Mouse (Mus musculus) spleen, adult 2 months (tissue): ENCODE measurements around the gene Hoxc11. TPM values are rescaled to one million over a fixed set of nuclear protein-coding genes. Genes with fewer than 3 reads are reported as not detected.

ENCODE experiments used
- DNase-seq, 2 experiments: peaks; one replicate each; pipeline versions ENCODE4 v3.0.0 to v3.0.0-alpha.2; 2012 to 2021; ENCODE audit warnings: low spot score in 2 of 2, low read depth in 1 of 2
- H3K27ac ChIP-seq: fragments of 200-500 bp; 2 replicates; pipeline ENCODE4 v1.5.1; 2012; ENCODE audit warnings: low read length, inconsistent platforms; ENCODE audit not compliant: insufficient read depth
- H3K27me3 ChIP-seq: fragments of 200-500 bp; 2 replicates; pipeline ENCODE4 v1.6.1; 2012; ENCODE audit warnings: mild to moderate bottlenecking, moderate library complexity, low read length, inconsistent platforms; ENCODE audit not compliant: control insufficient read depth, insufficient read depth
- H3K36me3 ChIP-seq: fragments of 200-500 bp; 2 replicates; pipeline ENCODE4 v1.6.1; 2012; ENCODE audit warnings: mild to moderate bottlenecking, low read length, inconsistent platforms; ENCODE audit not compliant: control insufficient read depth, insufficient read depth
- H3K4me1 ChIP-seq: fragments of 200-500 bp; 2 replicates; pipeline ENCODE4 v1.6.1; 2011; ENCODE audit warnings: inconsistent platforms; ENCODE audit not compliant: control insufficient read depth, insufficient read depth, insufficient read length
- H3K4me3 ChIP-seq: fragments of 200-500 bp; 2 replicates; pipeline ENCODE4 v1.5.1; 2011; ENCODE audit warnings: mild to moderate bottlenecking, inconsistent platforms; ENCODE audit not compliant: insufficient read depth, insufficient read length; ENCODE audit errors: extremely low read depth
- CTCF ChIP-seq: fragments of 200-500 bp; IDR thresholded peaks from 2 replicates; pipeline ENCODE4 v1.5.1; 2011; ENCODE audit warnings: mild to moderate bottlenecking, inconsistent platforms; ENCODE audit not compliant: insufficient read depth, insufficient read length, insufficient replicate concordance; ENCODE audit errors: extremely low read depth
- POLR2A ChIP-seq: fragments of 200-500 bp; IDR thresholded peaks from 2 replicates; pipeline ENCODE4 v1.6.1; 2011; ENCODE audit warnings: low read depth, low read length, inconsistent platforms
- WGBS: fragments of 180-500 bp; shearing (Covaris S2); methylation state at CpG from one replicate; pipeline ENCODE4 v1.1.7; 2018; 5-methylcytosine and 5-hydroxymethylcytosine counted together
- polyA plus RNA-seq: library from polyadenylated mRNA; depleted of rRNA; stranded (reverse); fragments of >200 nt; gene quantifications from 2 replicates; pipeline ENCODE4 v1.2.3, GENCODE M21; 2012

Gene Hoxc11
- polyA plus RNA-seq, 1 experiment, result not detected

DNA sequence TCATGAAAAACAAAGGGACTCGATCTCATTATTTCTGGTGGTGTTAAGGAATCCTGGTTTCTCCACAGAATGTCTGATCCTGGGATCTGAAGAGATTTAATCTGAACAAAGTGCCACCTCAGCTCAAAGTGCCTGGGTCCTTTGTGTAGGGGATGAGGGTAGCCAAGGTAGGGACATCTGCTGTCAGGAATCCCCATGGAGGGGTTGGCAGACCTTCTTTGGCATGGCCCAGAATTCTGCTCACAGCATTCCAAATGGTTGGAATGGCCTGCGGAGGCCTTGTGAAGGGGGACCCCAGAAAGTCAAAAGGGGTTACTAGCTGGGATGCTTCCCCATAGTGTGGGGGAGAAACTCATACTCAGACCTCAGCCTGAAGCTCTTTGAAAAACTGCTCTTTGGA, 5.4 kb upstream of the Hoxc11 start:
- Histone ChIP-seq H3K4me1 (no peaks in the 10 kb centered on the region), H3K4me3 (no peak overlapping the region), H3K27ac (no peak overlapping the region), H3K27me3 (peaks cover 28% of the 10 kb centered on the region), H3K36me3 (no peaks in the 10 kb centered on the region)
- WGBS, result 8% methylated on average over 2 of the region's 2 CpGs
- DNase-seq, result no peak
- TF ChIP-seq CTCF (no peak), POLR2A (no peak)

DNA sequence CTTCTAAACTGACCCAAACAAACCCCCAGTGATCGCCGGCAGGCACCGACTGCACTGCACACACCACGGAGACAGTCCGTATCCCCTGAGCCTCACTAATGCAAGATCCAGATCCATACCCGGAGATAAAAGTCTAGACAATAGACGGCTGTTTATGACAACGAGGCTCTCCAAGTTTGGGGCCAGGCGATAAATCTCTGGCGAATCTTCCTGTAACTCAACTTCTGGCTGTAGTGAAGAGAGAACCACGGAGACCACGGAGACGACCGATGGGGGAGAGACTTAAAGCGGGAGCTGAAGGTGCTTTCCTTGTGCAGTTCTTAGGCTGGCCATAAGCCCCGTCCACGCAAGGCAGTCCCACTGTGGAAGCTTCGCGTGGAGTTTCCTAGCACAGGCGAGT, 4.5 kb upstream of the Hoxc11 start:
- H3K27ac ChIP-seq, result no peak overlapping the region
- DNase-seq, result no peak
- no peaks in the 10 kb centered on the region for H3K36me3 ChIP-seq
- peaks cover 36% of the 10 kb centered on the region for H3K27me3 ChIP-seq
- H3K4me1 ChIP-seq, result no peaks in the 10 kb centered on the region
- TF ChIP-seq POLR2A (no peak), CTCF (no peak)
- no peak overlapping the region for H3K4me3 ChIP-seq
- WGBS, result 5% methylated on average over 20 of the region's 20 CpGs

DNA sequence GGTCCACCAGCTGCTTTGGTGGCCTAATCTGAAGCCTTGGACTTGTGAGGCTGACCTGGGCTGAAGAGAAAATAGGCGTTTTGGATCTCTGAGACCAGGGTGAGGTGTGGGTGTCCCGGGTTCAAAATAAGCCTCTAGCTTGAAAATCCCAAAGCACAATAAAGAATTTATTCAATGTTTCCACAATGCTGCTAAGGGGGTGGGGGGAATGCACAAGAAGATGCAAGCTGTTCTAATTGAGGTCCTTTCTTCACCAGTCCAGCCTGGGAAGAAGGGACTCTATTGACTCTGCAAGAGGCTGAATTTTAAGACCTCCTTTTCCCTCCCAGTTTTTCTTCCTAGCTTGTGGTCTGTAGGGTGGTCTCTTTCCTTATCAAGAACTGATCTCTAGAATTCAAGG, 3.4 kb upstream of the Hoxc11 start:
- no peak for DNase-seq
- Histone ChIP-seq H3K36me3 (no peaks in the 10 kb centered on the region), H3K27me3 (peaks cover 43% of the 10 kb centered on the region), H3K27ac (no peak overlapping the region), H3K4me3 (no peak overlapping the region), H3K4me1 (no peaks in the 10 kb centered on the region)
- WGBS, result 15% methylated on average over 2 of the region's 2 CpGs
- TF ChIP-seq POLR2A (no peak), CTCF (no peak)

DNA sequence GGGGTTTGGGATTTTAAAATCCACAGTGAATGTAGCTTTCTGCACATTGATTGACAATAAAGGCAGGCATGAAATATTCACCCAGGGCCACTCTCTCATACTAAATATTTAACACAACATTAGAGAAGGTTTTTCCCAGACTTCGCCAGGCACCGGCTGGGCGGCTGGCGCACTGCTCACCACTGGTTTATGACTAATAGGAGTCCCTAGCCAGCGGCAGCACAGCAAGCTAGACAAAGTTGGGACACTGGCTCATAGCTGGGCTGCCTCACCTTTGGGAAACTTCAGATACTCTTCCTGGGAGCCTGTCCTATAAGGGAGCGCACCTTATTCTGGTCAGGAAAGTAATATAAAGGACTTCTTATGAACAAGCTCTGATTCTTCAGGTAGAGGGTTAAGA, 666 bp upstream of the Hoxc11 start:
- Histone ChIP-seq H3K4me3 (no peak overlapping the region), H3K36me3 (no peaks in the 10 kb centered on the region), H3K4me1 (no peaks in the 10 kb centered on the region), H3K27me3 (peaks cover 49% of the 10 kb centered on the region), H3K27ac (no peak overlapping the region)
- DNase-seq, result no peak
- WGBS, result 34% methylated on average over 6 of the region's 6 CpGs
- TF ChIP-seq CTCF (no peak), POLR2A (no peak)

DNA sequence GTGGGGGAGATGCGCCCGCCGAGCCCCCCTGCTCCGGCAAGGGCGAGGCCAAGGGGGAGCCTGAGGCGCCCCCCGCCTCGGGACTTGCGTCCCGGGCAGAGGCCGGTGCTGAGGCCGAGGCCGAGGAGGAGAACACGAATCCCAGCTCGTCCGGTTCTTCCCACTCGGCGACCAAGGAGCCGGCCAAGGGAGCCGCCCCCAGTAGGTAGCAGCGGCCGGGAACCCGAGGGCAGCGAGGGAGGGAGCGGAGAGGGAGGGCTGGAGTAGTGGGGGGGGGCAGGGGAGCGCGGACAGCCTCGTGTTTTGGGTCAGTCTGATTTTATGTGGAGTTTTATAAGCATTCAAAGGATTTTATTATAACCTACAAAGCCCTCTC, 768 bp downstream of the Hoxc11 start:
- H3K27ac ChIP-seq, result no peak overlapping the region
- WGBS, result 3% methylated on average over 27 of the region's 28 CpGs
- DNase-seq, result no peak
- H3K36me3 ChIP-seq, result no peaks in the 10 kb centered on the region
- TF ChIP-seq POLR2A, result no peak
- TF ChIP-seq CTCF, result no peak
- no peaks in the 10 kb centered on the region for H3K4me1 ChIP-seq
- peaks cover 47% of the 10 kb centered on the region for H3K27me3 ChIP-seq
- H3K4me3 ChIP-seq, result no peak overlapping the region

DNA sequence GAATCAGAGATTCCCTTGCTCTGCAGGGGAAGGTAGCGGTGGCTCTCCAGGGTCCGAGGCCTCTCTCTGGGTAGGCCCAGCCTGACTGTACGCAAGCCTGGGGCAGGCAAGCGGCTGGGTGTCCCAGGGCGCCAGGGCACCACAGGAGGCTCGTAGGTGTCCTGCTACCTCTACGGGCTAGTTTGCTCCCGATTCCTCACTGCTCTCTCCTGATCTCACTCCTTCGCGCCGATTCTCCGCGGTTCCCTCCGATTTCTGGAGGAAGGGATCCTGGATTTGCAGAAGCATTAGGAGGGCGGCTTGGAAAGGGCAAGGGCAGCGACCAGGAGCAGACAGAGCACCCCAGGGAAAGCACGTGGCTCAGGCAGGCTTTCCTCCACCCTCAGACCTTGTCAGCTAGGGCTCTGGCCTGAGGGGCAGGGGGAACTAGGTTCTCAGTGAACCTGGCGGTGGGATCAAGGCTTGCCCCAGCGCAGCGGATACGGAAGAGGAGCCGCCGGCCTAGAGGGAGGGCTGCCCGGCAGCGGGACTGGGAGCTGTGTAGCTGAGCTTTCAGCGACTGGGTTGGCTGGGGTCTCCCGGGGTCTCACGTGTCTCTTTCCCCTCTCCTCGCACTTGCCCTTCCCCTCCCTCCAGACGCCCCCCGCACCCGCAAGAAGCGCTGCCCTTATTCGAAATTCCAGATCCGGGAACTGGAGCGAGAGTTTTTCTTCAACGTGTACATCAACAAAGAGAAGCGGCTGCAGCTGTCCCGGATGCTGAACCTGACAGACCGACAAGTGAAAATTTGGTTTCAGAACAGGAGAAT, 1.8 kb downstream of the Hoxc11 start:
- Histone ChIP-seq H3K4me3 (no peak overlapping the region), H3K4me1 (no peaks in the 10 kb centered on the region), H3K27ac (no peak overlapping the region), H3K27me3 (peaks cover 45% of the 10 kb centered on the region), H3K36me3 (no peaks in the 10 kb centered on the region)
- DNase-seq, result no peak
- TF ChIP-seq CTCF (no peak), POLR2A (no peak)
- WGBS, result 6% methylated on average over 39 of the region's 40 CpGs

DNA sequence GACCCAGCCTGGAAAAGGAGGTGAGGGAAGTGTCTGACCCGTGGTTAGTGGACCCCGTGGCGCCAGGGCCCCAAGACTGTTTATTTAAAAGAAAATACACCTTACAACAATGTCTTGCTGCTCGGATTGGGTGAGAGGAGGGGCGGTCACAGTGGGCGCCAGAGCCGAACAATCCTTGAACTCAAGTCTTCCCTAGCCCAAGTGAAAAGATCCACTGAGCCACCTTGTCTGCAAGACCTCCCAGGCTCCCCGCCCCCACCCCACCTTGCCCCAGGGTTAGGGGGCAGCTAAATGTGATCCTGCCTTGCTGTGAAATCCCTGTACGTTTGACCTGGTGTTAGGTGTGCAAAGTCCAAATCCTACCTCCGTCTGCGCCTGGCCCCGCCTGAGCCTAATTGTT, 2.7 kb downstream of the Hoxc11 start:
- no peak for DNase-seq
- Histone ChIP-seq H3K4me3 (no peak overlapping the region), H3K27ac (no peak overlapping the region), H3K27me3 (peaks cover 50% of the 10 kb centered on the region), H3K36me3 (no peaks in the 10 kb centered on the region), H3K4me1 (no peaks in the 10 kb centered on the region)
- TF ChIP-seq POLR2A (no peak), CTCF (no peak)
- 7% methylated on average over 12 of the region's 12 CpGs for WGBS
